Mouse (Mus musculus) CD4-positive, CD25-positive, alpha-beta regulatory T cell, adult 2 months (primary cell): ENCODE measurements around the gene Trio.
A peak's percentile ranks its signal among the peaks of the same experiment; 100 is the strongest.

Experiments
- DNase-seq: peaks from one replicate; pipeline ENCODE4 v3.0.0-alpha.2; 2012; ENCODE audit warnings: low read depth, low spot score

Gene Trio

GRCm38 (mm10) chr15:27991892-27992593 is 33.6 kb downstream of the Trio start:
- DNase-seq, result no peak

- DNase-seq, result no peak
These were observed 34.5 kb downstream of the Trio start for GRCm38 (mm10) chr15:27991066-27991701.

DNA sequence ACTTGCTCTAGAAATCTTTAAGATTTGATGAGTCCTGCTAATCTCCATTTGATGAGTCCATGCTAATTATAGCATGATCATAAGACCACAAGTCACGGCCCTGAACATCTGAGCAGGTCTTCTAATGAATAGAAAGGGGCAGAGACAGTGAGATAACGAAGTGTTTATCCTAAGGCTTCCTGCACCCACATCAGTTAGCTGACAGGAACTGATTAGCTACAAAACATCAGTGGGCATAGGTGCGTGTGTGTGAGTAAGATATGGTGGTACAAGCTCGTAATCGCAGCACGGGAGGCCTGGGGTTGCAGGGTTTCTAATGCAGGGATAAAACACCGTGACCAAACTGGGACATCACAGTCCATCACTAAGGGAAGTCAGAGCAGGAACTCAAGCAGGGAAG is 37.7 kb downstream of the Trio start:
- no peak for DNase-seq

DNA sequence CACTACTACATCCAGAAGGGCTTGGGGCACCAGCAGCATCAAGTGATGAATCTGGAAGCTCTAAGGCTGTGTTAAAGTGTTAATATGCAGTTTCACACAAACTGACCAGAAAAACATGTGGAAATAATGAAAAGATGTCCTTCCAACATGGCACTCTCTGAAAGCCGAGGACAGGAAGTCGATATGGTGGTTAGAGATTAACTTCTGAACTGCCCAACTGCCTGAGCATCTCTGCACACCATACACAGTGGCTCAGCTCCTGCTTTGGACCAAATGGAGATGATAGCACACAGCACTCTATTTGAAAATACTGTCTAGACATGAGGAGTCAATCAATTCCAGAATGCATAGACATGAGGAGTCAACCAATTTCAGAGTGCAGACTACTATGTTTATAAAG is 40.8 kb downstream of the Trio start:
- DNase-seq, result no peak

- DNase-seq, result no peak
These were observed 43.7 kb downstream of the Trio start for GRCm38 (mm10) chr15:27981764-27982500.

DNA sequence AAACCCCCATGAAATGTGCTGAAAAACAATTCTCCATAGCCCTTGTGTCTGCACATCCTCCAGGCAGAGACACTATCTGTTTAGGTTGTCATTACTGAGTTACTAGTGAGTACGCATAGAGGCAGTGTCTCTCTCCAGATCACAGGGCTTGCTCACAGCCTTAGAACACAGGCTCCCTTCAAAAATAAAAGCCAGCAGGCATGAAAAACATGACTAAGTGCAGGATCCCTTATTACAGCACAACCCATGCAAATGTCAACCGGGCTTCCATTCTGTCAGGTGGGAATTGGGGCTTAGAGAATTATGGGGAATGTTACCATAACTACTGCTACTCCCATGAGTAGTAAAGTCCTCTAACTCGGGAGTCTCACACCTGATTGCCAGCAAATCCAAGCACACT is 44.4 kb downstream of the Trio start:
- no peak for DNase-seq

DNA sequence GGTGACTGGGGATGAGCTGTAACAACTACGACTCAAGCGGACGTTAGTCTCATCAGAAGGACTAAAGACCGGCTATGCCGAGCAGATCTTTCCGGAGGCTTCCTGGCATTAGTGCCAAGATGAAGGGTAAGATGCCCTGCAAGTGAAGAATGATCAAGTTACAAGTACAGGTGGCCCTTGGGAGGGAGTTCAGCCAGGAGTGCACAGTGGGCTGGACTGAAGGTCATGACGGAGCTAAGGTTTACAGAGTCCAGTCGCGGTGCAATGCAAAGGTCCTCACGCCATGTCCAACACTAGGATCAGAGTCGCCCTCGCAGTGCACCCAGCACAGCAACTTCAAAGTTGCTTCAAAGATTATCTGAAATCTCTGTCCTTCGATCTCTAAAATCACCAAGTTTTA is 45.2 kb downstream of the Trio start:
- DNase-seq, result no peak

DNA sequence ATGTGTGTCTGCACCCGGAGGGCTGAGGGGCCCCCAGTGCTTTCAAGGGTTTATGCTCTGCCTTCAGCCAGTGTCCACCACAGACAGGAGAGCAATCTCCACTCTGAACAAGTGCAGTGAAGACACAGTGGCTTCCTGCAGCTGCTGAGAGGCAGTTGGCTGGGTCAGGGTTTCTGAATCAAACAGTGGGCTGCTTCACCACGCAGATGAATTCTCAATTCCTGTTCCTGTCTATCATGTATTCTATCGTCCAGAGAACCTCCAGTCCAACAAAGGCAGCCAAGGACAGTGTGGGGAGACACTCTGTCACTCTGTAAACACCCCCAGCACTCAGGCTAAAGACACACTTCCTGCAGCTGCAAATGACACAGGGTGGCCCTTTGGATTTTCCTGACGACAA is 48.7 kb downstream of the Trio start:
- DNase-seq, result no peak

DNA sequence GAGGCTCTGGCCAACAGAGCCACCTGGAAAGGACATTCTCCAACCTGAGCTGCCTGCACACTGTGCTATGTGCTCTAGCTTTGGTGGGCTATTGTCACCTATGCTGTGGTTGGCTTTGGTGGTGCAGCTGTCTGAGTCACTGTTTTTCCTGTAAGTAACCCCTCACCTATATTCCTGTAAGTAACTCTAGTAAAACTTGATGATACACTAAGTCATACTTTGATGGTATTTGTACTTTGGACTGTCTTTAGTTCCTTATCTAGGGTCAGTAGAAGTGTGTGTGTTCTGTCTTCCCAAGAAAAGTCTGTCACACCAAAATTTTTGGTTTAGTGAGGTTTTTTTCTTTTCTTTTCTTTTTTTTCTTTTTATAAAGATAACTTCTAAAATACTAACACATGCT is 49.3 kb downstream of the Trio start:
- DNase-seq, result no peak

GRCm38 (mm10) chr15:27974637-27975036 is 51.0 kb downstream of the Trio start:
- DNase-seq, result no peak

GRCm38 (mm10) chr15:27968183-27968582 is 57.5 kb downstream of the Trio start:
- no peak for DNase-seq

GRCm38 (mm10) chr15:27967128-27967876 is 58.3 kb downstream of the Trio start:
- no peak for DNase-seq

DNA sequence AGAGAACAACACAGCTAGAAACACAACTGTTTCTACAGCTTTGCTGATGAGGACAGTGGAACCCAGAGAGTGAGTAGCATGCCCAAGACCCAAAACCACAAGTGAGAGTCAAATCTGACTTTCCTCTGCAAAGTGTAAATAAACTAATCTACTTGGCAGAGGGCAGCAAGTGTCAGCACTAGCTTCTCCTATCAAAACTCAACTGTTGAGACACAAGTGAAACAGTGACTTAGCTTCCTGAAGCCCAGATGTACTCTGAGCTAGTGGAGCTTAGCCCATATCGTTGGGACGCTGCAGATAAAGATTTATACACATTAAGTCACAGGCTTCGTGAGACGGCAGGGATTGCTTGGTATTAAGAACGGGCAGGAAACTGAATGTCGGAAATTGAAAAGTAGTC is 60.8 kb downstream of the Trio start:
- no peak for DNase-seq

- DNase-seq, result no peak
These were observed 62.1 kb downstream of the Trio start for GRCm38 (mm10) chr15:27963506-27963905.

DNA sequence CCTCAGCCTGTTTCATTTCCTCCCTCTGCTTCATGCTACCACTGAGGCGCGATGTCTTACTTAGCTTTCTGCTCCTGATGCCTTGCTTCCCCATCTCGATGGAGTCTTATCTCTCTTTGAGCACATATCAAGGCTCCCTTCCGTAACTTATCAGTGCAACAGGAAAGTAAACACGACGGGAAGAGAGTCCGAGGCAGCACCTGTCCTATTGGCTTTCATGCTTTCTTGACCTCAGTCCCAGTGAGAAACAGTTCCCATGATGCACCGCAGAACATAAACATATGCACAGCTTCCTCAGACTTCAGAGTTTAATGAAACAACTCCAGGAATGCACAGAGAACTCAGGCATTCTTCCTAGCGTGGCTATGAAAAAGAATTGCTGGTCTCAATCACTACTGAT is 65.0 kb downstream of the Trio start:
- DNase-seq, result no peak

GRCm38 (mm10) chr15:27957867-27958266 is 67.8 kb downstream of the Trio start:
- no peak for DNase-seq

DNA sequence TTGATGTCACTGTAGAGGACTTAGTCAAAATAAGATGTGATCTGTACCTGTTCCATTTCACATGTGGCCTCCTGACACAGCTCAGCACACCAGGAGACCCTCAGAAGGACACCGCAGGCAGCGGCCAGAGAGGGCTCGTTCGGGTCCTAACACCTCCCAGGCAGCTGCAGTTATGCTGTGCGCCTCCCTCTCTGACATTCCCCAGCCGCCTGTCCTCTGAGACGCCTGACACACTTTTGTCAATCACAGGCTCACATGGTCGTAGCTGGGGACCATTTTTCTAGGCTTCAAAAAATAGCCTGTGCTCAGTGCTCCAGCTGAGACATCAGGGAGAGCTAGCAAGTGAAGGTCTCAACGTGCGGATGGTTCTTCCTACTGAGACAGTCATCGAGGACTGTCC is 70.0 kb downstream of the Trio start:
- DNase-seq, result no peak

- no peak for DNase-seq
These were observed 71.3 kb downstream of the Trio start for GRCm38 (mm10) chr15:27954356-27954755.

DNA sequence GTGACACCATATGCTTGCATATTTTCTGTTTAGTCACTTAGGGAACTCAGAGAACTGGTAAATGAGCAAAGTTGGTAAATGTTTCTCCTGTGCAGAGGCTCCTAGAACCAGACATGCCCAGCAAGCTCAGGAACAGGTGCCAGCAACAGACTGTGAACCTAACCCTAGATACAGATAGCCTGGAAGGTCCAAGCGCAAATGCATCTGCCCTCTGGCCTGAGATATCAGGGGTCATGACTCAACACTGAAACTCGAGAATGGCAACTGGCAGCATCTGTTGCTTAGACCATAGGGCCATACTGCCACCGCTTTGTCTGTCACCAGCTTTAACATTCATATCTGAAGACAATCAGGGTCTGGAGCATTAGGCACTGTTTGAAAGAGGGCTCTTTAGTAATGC is 72.1 kb downstream of the Trio start:
- no peak for DNase-seq

GRCm38 (mm10) chr15:27951195-27951594 is 74.5 kb downstream of the Trio start:
- no peak for DNase-seq

GRCm38 (mm10) chr15:27949196-27949595 is 76.5 kb downstream of the Trio start:
- DNase-seq, result no peak

- DNase-seq, result peak; percentile 35
These were observed 77.8 kb downstream of the Trio start for GRCm38 (mm10) chr15:27947880-27948279.
